Mouse (Mus musculus) urinary bladder, postnatal 0 days (tissue): ENCODE results near the gene Steap4. TPM values are rescaled to one million over a fixed set of nuclear protein-coding genes. Genes with fewer than 3 reads are reported as not detected.

Experiments
- polyA plus RNA-seq: library from polyadenylated mRNA; unstranded; fragments of >200 nt; fragmentation: Nextera tagmentation; extraction: Ambion mirVana; gene quantifications from 2 replicates; pipeline ENCODE4 v1.2.1, GENCODE M21; 2015

Steap4 gene
- polyA plus RNA-seq, result 1.8 and 2.5 TPM in 2 replicates

GRCm38 (mm10) chr5:7960176-7960575, at the start of gene Steap4:
Gene Steap4, plus strand, starts transcription at chr5:7960457.

Other genes starting within 250 kb of the Steap4 start
- 244 and 247 TPM in 2 replicates for gene Sri, start 85.6 kb downstream of the Steap4 start, polyA plus RNA-seq